Mouse (Mus musculus): ENCODE results near the gene Vcpkmt. TPM values are rescaled to one million over a fixed set of nuclear protein-coding genes. Genes with fewer than 3 reads are reported as not detected.

Vcpkmt gene
- polyA plus RNA-seq, 1 experiment from 2014 or later, result 26.0 TPM

DNA sequence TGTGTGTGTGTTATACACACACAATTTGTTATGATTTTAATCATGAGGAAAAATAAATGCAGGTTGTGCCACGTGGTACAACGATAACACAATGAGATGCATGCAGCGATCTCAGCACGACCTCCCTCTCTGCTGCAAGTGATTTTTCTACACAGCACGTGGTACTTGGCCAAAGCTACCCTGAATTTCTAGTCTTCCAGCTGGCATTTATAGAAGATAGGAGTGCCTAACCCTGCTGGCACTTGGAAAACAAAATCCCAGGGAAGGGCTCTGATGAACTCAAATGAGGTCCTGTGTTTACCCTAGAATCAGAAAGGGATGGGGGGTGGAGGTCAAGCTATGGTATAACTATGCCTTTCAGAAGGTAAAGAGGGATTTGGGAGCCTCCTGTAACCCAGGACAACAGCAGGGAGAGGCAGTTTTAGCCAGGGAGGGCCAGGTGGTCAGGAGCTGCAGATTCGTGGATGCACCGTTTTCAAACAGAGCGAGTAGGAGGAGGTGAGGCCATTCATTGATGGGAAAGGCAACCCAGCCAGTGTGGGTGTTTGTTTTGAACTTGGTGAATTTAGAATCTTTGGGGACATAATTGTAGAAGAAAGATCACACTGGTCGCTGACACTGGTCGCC, 46.1 kb downstream of the Vcpkmt start:
- Histone ChIP-seq H3K4me2 (no peak overlapping the region), H3K4me1 (peaks cover 20% of the 10 kb centered on the region), H3K9me3 (replicated peaks) (no peaks in the 10 kb centered on the region), H3K4me3 (no peak overlapping the region), H3K9ac (no peak overlapping the region), H3K27me3 (0 out of 2 replicates have a peak, but pooled peaks cover 5% of the 10 kb centered on the region), H3K36me3 (ENCODE audit: poor library complexity, severe bottlenecking) (no peaks in the 10 kb centered on the region), H3K27ac (no peak overlapping the region)
- WGBS, result 71% methylated on average over 10 of the region's 10 CpGs
- ATAC-seq, result no peak

DNA sequence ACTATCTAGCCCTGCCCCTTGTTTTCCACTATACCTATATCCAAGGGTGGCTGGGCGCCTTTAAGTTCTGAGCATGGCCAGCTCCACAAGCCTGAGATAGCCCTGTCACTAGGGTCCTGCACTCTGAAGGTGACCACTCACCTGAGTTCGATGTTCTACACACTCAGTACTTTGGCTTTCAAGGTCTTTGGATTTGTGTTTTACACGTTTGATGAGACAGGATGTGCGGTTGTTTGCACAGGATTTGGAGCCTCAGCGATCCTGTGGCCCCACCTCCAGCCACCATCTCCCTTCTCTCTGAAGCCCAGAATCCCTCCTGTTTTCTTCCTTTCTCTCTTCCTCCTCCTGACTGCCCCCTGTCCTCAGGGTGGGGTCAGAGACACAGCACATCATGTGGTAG, 49.6 kb downstream of the Vcpkmt start:
- Histone ChIP-seq H3K4me2 (no peak overlapping the region), H3K4me3 (no peak overlapping the region), H3K9ac (no peak overlapping the region), H3K27ac (no peak overlapping the region), H3K36me3 (ENCODE audit: poor library complexity, severe bottlenecking) (no peaks in the 10 kb centered on the region), H3K27me3 (0 out of 2 replicates have a peak, but pooled peaks cover 3% of the 10 kb centered on the region), H3K9me3 (replicated peaks) (no peaks in the 10 kb centered on the region), H3K4me1 (peaks cover 8% of the 10 kb centered on the region; the same call in 1 of the 2 replicates)
- WGBS, result 90% methylated on average over 5 of the region's 5 CpGs
- ATAC-seq, result no peak

DNA sequence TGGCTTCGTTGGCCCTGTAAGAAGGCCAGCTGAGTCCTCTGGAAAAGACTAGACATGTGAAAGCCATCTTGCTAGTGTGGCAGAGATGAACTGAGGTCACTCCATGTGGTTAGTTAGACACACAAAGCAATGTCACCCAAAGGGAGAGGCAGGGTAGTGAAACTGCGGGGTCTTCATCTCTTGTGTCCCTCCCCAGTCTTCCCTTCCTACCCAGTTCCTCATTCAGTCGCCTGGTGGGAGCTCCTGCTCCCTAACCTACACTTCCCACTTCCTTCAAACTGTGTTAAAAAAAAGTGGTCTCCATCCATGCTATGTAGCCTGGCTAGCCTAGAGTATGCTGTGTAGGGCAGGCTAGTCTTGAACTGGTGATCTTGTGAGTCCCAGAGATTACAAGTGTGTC, 50.3 kb downstream of the Vcpkmt start:
- WGBS, result 77% methylated on average over 3 of the region's 3 CpGs

DNA sequence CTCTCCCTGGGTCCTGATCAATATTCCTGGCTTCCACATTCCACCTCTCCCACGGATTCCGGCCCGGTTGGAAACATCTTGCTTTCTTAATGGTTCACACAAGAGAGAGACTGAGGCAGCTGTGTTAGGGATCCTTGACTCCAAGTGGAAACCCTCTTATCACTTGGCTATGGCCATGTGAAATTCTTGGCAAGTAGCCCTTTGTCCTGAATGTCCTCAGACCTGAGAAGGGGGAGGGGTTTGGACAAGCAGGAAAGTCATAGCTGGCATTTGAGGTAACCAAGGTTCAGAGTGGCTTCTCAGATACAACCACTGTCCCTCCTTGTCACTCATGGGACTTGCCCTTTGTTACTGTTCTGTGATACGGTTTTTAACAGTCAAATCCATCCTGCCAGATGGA, 50.7 kb downstream of the Vcpkmt start:
- no peak overlapping the region for H3K9ac ChIP-seq
- ATAC-seq, result no peak
- no peaks in the 10 kb centered on the region for H3K9me3 ChIP-seq (replicated peaks)
- H3K4me1 ChIP-seq, result peaks cover 1% of the 10 kb centered on the region; the same call in 1 of the 2 replicates
- H3K36me3 ChIP-seq (ENCODE audit: poor library complexity, severe bottlenecking), result no peaks in the 10 kb centered on the region
- WGBS, result 91% methylated on average over 4 of the region's 4 CpGs
- H3K4me2 ChIP-seq, result no peak overlapping the region
- no peak overlapping the region for H3K27ac ChIP-seq
- no peak overlapping the region for H3K4me3 ChIP-seq
- H3K27me3 ChIP-seq, result no peaks in the 10 kb centered on the region

More for the DNA sequence above, 50.3 kb downstream of the Vcpkmt start:
- ATAC-seq, result no peak
- Histone ChIP-seq H3K4me1 (peaks cover 5% of the 10 kb centered on the region; the same call in 1 of the 2 replicates), H3K36me3 (ENCODE audit: poor library complexity, severe bottlenecking) (no peaks in the 10 kb centered on the region), H3K27me3 (no peaks in the 10 kb centered on the region), H3K4me3 (no peak overlapping the region), H3K4me2 (no peak overlapping the region), H3K9ac (no peak overlapping the region), H3K9me3 (replicated peaks) (no peaks in the 10 kb centered on the region), H3K27ac (no peak overlapping the region)

DNA sequence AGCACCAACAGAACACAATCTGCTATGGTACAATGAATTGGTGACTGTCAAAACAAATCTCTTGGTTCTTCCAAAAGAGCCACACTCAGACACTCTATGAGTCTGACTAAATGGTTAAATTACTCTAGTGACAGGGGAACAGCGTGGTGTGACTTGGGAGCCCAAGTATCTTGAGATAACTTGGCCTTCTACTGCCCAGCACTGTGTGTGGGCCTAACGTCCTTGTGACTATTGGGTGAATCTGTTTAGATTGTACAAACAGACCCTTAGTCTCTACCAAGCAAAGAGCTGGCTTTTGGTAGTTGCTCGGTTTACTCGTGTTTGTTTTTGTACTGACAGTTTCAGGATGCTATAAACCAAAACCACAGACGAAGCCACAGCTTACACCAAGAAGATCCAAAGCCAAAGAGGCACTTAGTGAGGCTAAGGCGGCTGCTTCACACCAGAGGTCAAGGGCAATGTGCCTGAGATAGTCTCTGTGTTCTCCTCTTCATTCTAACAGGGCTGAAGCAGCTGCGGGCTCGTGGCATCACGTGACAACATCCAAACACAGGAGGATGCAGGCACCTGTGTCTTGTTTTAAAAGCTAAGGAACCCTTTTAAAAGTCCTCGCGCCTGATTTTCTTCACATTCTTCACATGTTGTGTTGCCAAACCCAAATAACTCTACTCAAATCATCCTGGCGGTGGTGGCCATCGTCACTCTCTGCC, 53.0 kb downstream of the Vcpkmt start:
- no peak for ATAC-seq
- H3K27me3 ChIP-seq, result no peaks in the 10 kb centered on the region
- 87% methylated on average over 13 of the region's 13 CpGs for WGBS
- H3K36me3 ChIP-seq (ENCODE audit: poor library complexity, severe bottlenecking), result no peaks in the 10 kb centered on the region
- no peak overlapping the region for H3K4me2 ChIP-seq
- H3K9me3 ChIP-seq (replicated peaks), result no peaks in the 10 kb centered on the region
- no peak overlapping the region for H3K4me3 ChIP-seq
- no peaks in the 10 kb centered on the region for H3K4me1 ChIP-seq
- H3K9ac ChIP-seq, result no peak overlapping the region
- no peak overlapping the region for H3K27ac ChIP-seq

DNA sequence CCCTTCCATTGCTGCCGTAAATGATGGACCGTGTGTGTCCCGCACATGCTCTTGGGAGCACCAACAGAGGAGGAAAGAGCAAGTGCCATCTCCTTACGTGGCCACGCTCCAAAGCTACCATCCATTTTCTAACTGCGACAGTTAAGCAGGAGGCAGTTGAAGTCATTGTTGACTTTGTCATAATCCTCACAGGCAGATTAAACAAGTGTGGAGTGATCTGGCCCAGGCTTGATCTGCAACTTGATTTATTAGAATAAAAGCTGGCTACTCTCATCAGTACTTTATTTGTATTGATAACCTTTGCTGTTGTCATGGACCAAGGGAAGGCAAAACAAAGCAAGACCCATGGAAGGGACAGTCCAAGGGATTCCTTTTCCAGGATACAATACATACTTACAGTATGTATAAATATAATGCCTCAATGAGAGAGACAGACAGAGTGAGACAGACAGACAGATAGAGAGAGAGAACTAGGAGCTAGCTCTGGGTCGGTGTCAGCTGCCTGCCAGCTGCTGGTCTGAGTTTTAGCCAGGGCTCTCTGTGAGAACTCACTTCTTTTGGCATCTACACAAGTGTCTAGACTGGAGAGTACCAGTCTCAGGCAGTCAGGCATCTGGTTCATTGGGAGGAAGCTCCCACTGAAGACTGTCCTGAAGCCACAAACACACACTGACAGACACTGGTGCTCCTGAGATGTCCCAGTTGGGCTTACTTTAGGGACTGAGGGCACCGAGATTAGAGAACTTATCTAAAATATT, 54.4 kb downstream of the Vcpkmt start:
- H3K9me3 ChIP-seq (replicated peaks), result no peaks in the 10 kb centered on the region
- ATAC-seq, result no peak
- no peak overlapping the region for H3K9ac ChIP-seq
- H3K4me2 ChIP-seq, result no peak overlapping the region
- no peaks in the 10 kb centered on the region for H3K4me1 ChIP-seq
- WGBS, result 97% methylated on average over 8 of the region's 8 CpGs
- H3K27ac ChIP-seq, result no peak overlapping the region
- H3K4me3 ChIP-seq, result no peak overlapping the region
- H3K36me3 ChIP-seq (ENCODE audit: poor library complexity, severe bottlenecking), result no peaks in the 10 kb centered on the region
- H3K27me3 ChIP-seq, result no peaks in the 10 kb centered on the region

Small RNA genes lying within 50 kb of the gene (microRNA-seq; reads per million reads assigned to microRNA genes)
- gene Gm23018, result not detected

Other genes with a start within 250 kb of the Vcpkmt start
- gene Nemf, start 225.9 kb downstream of the Vcpkmt start, polyA plus RNA-seq (2015; fragmentation: Nextera tagmentation; extraction: Ambion mirVana), result 99.3 and 99.9 TPM in 2 replicates
- 25.4 and 29.0 TPM in 2 replicates for gene Arf6, start 210.9 kb downstream of the Vcpkmt start, polyA plus RNA-seq (2015; fragmentation: Nextera tagmentation; extraction: Ambion mirVana)
- gene Gm9887, start 210.6 kb downstream of the Vcpkmt start, polyA plus RNA-seq (2015; fragmentation: Nextera tagmentation; extraction: Ambion mirVana), result 0.63 and 0.80 TPM in 2 replicates
- 9.9 TPM in 2 replicates for gene Sos2, start 98.8 kb upstream of the Vcpkmt start, polyA plus RNA-seq (2015; fragmentation: Nextera tagmentation; extraction: Ambion mirVana)
- gene L2hgdh, start 141.8 kb upstream of the Vcpkmt start, polyA plus RNA-seq (2015; fragmentation: Nextera tagmentation; extraction: Ambion mirVana), result 13.0 and 14.4 TPM in 2 replicates
- gene Atp5s, start 141.9 kb upstream of the Vcpkmt start, polyA plus RNA-seq (2015; fragmentation: Nextera tagmentation; extraction: Ambion mirVana), result 19.5 and 26.5 TPM in 2 replicates
- gene Cdkl1, start 208.2 kb upstream of the Vcpkmt start, polyA plus RNA-seq (2015; fragmentation: Nextera tagmentation; extraction: Ambion mirVana), result 1.1 and 1.5 TPM in 2 replicates